Mouse (Mus musculus) ES-Bruce4 (cell line): ENCODE results near the gene Prkce.

Experiments used
- EP300 ChIP-seq: IDR thresholded peaks from 2 replicates; pipeline ENCODE4 v1.6.1; 2011; ENCODE audit warnings: low read depth, low read length; ENCODE audit not compliant: insufficient read depth
- POLR2A ChIP-seq: IDR thresholded peaks from one replicate; pipeline ENCODE4 v1.8.1; 2011; ENCODE audit warnings: low read length; ENCODE audit not compliant: insufficient read depth

GRCm38 (mm10) chr17:86535096-86535495 is 367.5 kb downstream of the Prkce start:
- TF ChIP-seq EP300 (no peak), POLR2A (no peak)
